ENCODE assay signal across 20 mouse cellular contexts in the genomic region with DNA sequence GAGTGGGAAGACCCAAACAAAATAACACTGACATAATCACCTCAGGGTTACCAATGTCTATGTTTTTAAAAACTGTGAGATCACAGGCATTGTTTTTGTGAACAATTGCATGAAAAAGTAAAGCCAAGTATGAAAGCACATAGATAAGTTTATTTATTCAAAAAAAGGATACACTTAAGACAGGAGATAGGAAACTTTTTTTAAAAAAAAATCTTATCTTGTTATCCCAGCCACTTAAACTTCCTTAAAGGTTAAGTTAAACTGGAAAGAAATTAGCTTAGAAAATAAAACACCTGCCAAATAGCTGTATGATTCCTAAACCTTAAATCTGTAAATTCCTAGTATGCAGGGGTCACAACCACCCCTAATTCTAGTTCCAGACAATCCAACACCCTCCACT. TPM values are rescaled to one million over a fixed set of nuclear protein-coding genes. Genes with fewer than 3 reads are reported as not detected.
DNase-seq lines count a peak whose midpoint lies in the region; ATAC-seq and TF ChIP-seq lines count a peak whose summit lies in the region.
"Had no signal": no experiment of that assay in that cellular context is flagged by ENCODE, and none has a peak within 500 bp of the region (broad histone marks: within the 10 kb centered on the region; RNA-seq: fewer than 3 reads in every experiment).

No protein-coding gene starts in this region.

- H3K4me2 ChIP-seq in forebrain, embryonic 13.5 days = peak overlapping the region; percentile 43; the same call in 1 of the 2 replicates
- H3K4me2 ChIP-seq in forebrain, embryonic 11.5 days (ENCODE audit: low read depth, low read length, severe bottlenecking) = no peak overlapping the region
- H3K4me2 ChIP-seq in neural tube, embryonic 15.5 days = peak overlapping the region; percentile 64
- H3K4me2 ChIP-seq: limb, embryonic 15.5 days had no signal

- no peak overlapping the region for H3K27ac ChIP-seq in forebrain, embryonic 13.5 days
- no peak overlapping the region for H3K27ac ChIP-seq in forebrain, embryonic 11.5 days (ENCODE audit: low read depth, low read length)
- no peak overlapping the region for H3K27ac ChIP-seq in left cerebral cortex, adult 2 months
- H3K27ac ChIP-seq in midbrain, embryonic 10.5 days (replicated peaks) = no peak overlapping the region
- H3K27ac ChIP-seq in neural tube, embryonic 15.5 days (replicated peaks) = no peak overlapping the region
- H3K27ac ChIP-seq: limb, embryonic 15.5 days; stomach, postnatal 0 days had no signal

- ATAC-seq in forebrain, embryonic 13.5 days = no peak
- ATAC-seq in forebrain, embryonic 11.5 days (replicated peaks; ENCODE audit: low FRiP score) = no peak
- ATAC-seq in neural tube, embryonic 15.5 days (ENCODE audit: low FRiP score) = no peak

- no peaks in the 10 kb centered on the region for H3K36me3 ChIP-seq in forebrain, embryonic 13.5 days (ENCODE audit: poor library complexity, severe bottlenecking)
- no peaks in the 10 kb centered on the region for H3K36me3 ChIP-seq in forebrain, embryonic 11.5 days (ENCODE audit: control insufficient read depth, insufficient read depth, low read length)
- 0 out of 2 replicates have a peak, but pooled peaks cover 4% of the 10 kb centered on the region for H3K36me3 ChIP-seq in midbrain, embryonic 10.5 days
- H3K36me3 ChIP-seq in neural tube, embryonic 15.5 days = no peaks in the 10 kb centered on the region
- H3K36me3 ChIP-seq: limb, embryonic 15.5 days had no signal

- DNase-seq in forebrain, embryonic 11.5 days (ENCODE audit: low spot score) = no peak
- no peak for DNase-seq in left cerebral cortex, adult 2 months (ENCODE audit: extremely low spot score in 1 of 2, low spot score in 2 of 2)
- no peak for DNase-seq in left cerebral cortex, adult 8-10 months (ENCODE audit: low spot score in 2 of 2)
- DNase-seq in midbrain, embryonic 10.5 days (ENCODE audit: low spot score) = no peak
- DNase-seq in adrenal gland, postnatal 4 days (ENCODE audit: low spot score in 2 of 2) = no peak
- DNase-seq in adrenal gland, adult (ENCODE audit: inconsistent age in 2 of 2, low spot score in 1 of 2) = no peak
- DNase-seq: cerebellum, adult 11-12 months; kidney, adult 11 months; lung, postnatal 10 days had no signal

- H3K9ac ChIP-seq in forebrain, embryonic 13.5 days = no peak overlapping the region
- H3K9ac ChIP-seq in forebrain, embryonic 11.5 days (ENCODE audit: low read length) = no peak overlapping the region
- no peak overlapping the region for H3K9ac ChIP-seq in neural tube, embryonic 15.5 days (replicated peaks)
- H3K9ac ChIP-seq: limb, embryonic 15.5 days had no signal

- H3K27me3 ChIP-seq in forebrain, embryonic 13.5 days = no peaks in the 10 kb centered on the region
- no peaks in the 10 kb centered on the region for H3K27me3 ChIP-seq in forebrain, embryonic 11.5 days (ENCODE audit: control insufficient read depth, insufficient read depth, low read length)
- H3K27me3 ChIP-seq in midbrain, embryonic 10.5 days (ENCODE audit: low read depth, poor library complexity, severe bottlenecking) = 0 out of 2 replicates have a peak, but pooled peaks cover 4% of the 10 kb centered on the region
- no peaks in the 10 kb centered on the region for H3K27me3 ChIP-seq in neural tube, embryonic 15.5 days (replicated peaks)
- H3K27me3 ChIP-seq: limb, embryonic 15.5 days had no signal

- intact Hi-C loops in left cerebral cortex, adult 2 months (cut with DNase I) = no loop called here

- H3K4me1 ChIP-seq in forebrain, embryonic 13.5 days = peaks cover 15% of the 10 kb centered on the region
- no peaks in the 10 kb centered on the region for H3K4me1 ChIP-seq in forebrain, embryonic 11.5 days (replicated peaks; ENCODE audit: control insufficient read depth, insufficient read depth, low read length)
- H3K4me1 ChIP-seq in midbrain, embryonic 10.5 days = peaks cover 18% of the 10 kb centered on the region
- H3K4me1 ChIP-seq in neural tube, embryonic 15.5 days = peaks cover 14% of the 10 kb centered on the region

- no peak for TF ChIP-seq CTCF in left cerebral cortex, adult 2 months (IDR thresholded peaks at IDR 0.05)

- no peaks in the 10 kb centered on the region for H3K9me3 ChIP-seq in forebrain, embryonic 13.5 days (replicated peaks)
- no peaks in the 10 kb centered on the region for H3K9me3 ChIP-seq in forebrain, embryonic 11.5 days (ENCODE audit: control insufficient read depth, low read length)
- H3K9me3 ChIP-seq in midbrain, embryonic 10.5 days (replicated peaks) = no peaks in the 10 kb centered on the region
- H3K9me3 ChIP-seq in neural tube, embryonic 15.5 days (replicated peaks) = no peaks in the 10 kb centered on the region
- H3K9me3 ChIP-seq: limb, embryonic 15.5 days had no signal

- H3K4me3 ChIP-seq in forebrain, embryonic 13.5 days = no peak overlapping the region
- H3K4me3 ChIP-seq in forebrain, embryonic 11.5 days (ENCODE audit: low read depth, low read length) = no peak overlapping the region
- peak overlapping the region; percentile 64; the same call in 1 of the 2 replicates for H3K4me3 ChIP-seq in left cerebral cortex, adult 2 months
- H3K4me3 ChIP-seq in midbrain, embryonic 10.5 days = peak overlapping the region; percentile 91; the same call in 1 of the 2 replicates
- H3K4me3 ChIP-seq in neural tube, embryonic 15.5 days (replicated peaks) = peak overlapping the region; percentile 24
- H3K4me3 ChIP-seq: limb, embryonic 15.5 days had no signal

RNA-seq across cellular contexts. Expression of a gene that starts 2.5 kb away (rescaled TPM):
- 13.5 and 13.9 TPM in 2 replicates for polyA plus RNA-seq in forebrain, embryonic 13.5 days (2015; fragmentation: Nextera tagmentation; extraction: Ambion mirVana)
- polyA plus RNA-seq in forebrain, embryonic 11.5 days (2014; fragmentation: Nextera tagmentation; extraction: Ambion mirVana) = 17.5 and 19.8 TPM in 2 replicates
- total RNA-seq in left cerebral cortex, adult 2 months (2021) = 10 to 100 TPM; 67.8 to 73.1 TPM
- 10 to 100 TPM; 55.4 to 72.0 (median 63.4) TPM for total RNA-seq in left cerebral cortex, adult 8-10 months (2022)
- polyA plus RNA-seq in midbrain, embryonic 10.5 days (2016; fragmentation: Nextera tagmentation; extraction: Ambion mirVana) = 11.9 and 14.3 TPM in 2 replicates
- polyA plus RNA-seq in neural tube, embryonic 15.5 days (2015; fragmentation: Nextera tagmentation; extraction: Ambion mirVana) = 12.0 and 13.5 TPM in 2 replicates
- 10 to 100 TPM; 22.9 to 25.8 TPM for total RNA-seq in adrenal gland, postnatal 4 days (2021)

RNA-seq across cellular contexts. Expression of a gene that starts 31.0 kb away (rescaled TPM):
- not detected in 2 replicates for polyA plus RNA-seq in forebrain, embryonic 13.5 days (2015; fragmentation: Nextera tagmentation; extraction: Ambion mirVana)
- not detected in 2 replicates for polyA plus RNA-seq in forebrain, embryonic 11.5 days (2014; fragmentation: Nextera tagmentation; extraction: Ambion mirVana)
- total RNA-seq in left cerebral cortex, adult 2 months (2021) = not detected
- not detected for total RNA-seq in left cerebral cortex, adult 8-10 months (2022)
- not detected in 2 replicates for polyA plus RNA-seq in midbrain, embryonic 10.5 days (2016; fragmentation: Nextera tagmentation; extraction: Ambion mirVana)
- not detected in 2 replicates for polyA plus RNA-seq in neural tube, embryonic 15.5 days (2015; fragmentation: Nextera tagmentation; extraction: Ambion mirVana)
- total RNA-seq in adrenal gland, postnatal 4 days (2021) = not detected
- total RNA-seq: common myeloid progenitor, adult 5-6 weeks; granulocyte monocyte progenitor cell, adult 5-6 weeks; left cerebral cortex, adult 18-20 months; monocyte, adult 5-6 weeks had no signal
- polyA plus RNA-seq: embryonic facial prominence, embryonic 14.5 days; frontal cortex, adult 2 months; large intestine, adult 2 months; limb, embryonic 15.5 days; stomach, postnatal 0 days had no signal

RNA-seq across cellular contexts. Expression of a gene that starts 40.7 kb away (rescaled TPM):
- polyA plus RNA-seq in forebrain, embryonic 13.5 days (2015; fragmentation: Nextera tagmentation; extraction: Ambion mirVana) = 8.3 TPM in 2 replicates
- 9.6 and 10.2 TPM in 2 replicates for polyA plus RNA-seq in forebrain, embryonic 11.5 days (2014; fragmentation: Nextera tagmentation; extraction: Ambion mirVana)
- 1 to 10 TPM; 2.2 to 2.6 TPM for total RNA-seq in left cerebral cortex, adult 2 months (2021)
- 1 to 10 TPM; 2.0 to 4.0 (median 3.2) TPM for total RNA-seq in left cerebral cortex, adult 8-10 months (2022)
- 9.8 and 9.9 TPM in 2 replicates for polyA plus RNA-seq in midbrain, embryonic 10.5 days (2016; fragmentation: Nextera tagmentation; extraction: Ambion mirVana)
- 7.6 and 9.8 TPM in 2 replicates for polyA plus RNA-seq in neural tube, embryonic 15.5 days (2015; fragmentation: Nextera tagmentation; extraction: Ambion mirVana)
- total RNA-seq in adrenal gland, postnatal 4 days (2021) = 10 to 100 TPM; 15.6 to 16.4 TPM

Comparison
In these comparisons a context has a peak if more than half of its experiments do, and no peak if none do; other contexts are left out.
1. H3K4me3 ChIP-seq: peak in left cerebral cortex, adult 2 months (single experiment), midbrain, embryonic 10.5 days (single experiment) and neural tube, embryonic 15.5 days (single experiment); none in forebrain, embryonic 13.5 days (single experiment) and forebrain, embryonic 11.5 days (single experiment).